20 mouse cellular contexts compared by ENCODE assay signal in the genomic region with DNA sequence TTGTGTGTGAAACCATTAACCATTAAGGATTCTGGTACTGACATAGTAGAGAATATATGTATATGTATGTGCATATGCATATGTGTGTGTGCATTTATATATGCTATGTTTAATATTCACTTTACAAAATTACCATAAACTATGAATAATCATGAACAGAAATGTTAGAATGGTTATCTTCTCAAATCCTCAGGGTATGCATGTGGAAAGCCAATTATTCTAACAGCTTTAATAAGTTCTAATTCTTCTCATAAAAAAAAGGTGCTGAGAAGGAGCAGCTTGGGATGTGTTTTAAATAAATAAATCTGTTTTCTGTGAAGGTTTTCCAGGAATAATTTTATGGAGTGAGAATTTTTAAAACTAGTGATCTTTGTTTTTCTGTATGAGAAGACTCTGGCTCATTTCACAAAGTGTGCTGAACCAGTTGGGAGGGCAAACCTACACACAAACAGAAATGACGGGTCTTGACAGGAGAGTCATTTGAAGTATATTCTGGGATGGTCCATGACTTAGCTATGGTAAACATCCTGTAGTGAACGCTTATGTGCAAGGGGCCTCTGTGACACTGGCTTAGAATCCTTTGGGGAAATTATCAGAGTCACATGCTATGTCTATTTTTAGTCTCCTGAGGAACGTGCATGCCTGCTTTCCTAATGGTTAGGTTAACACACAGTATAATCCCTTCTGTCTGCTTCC.
"Had no signal": no experiment of that assay in that cellular context is flagged by ENCODE, and none has a peak within 500 bp of the region (broad histone marks: within the 10 kb centered on the region; RNA-seq: fewer than 3 reads in every experiment).

No protein-coding gene starts in this region.

- H3K27ac ChIP-seq: kidney, postnatal 0 days; layer of hippocampus, adult 2 months; limb, embryonic 10.5 days; limb, embryonic 13.5 days; liver, embryonic 12.5 days; liver, embryonic 15.5 days; macrophage; midbrain, embryonic 12.5 days; midbrain, embryonic 15.5 days; neural tube, embryonic 13.5 days; stomach, embryonic 15.5 days had no signal

- H3K4me1 ChIP-seq: limb, embryonic 10.5 days; limb, embryonic 13.5 days; liver, embryonic 12.5 days; liver, embryonic 15.5 days; midbrain, embryonic 12.5 days; midbrain, embryonic 15.5 days; stomach, embryonic 15.5 days had no signal

- H3K36me3 ChIP-seq: limb, embryonic 10.5 days; limb, embryonic 13.5 days; liver, embryonic 12.5 days; liver, embryonic 15.5 days; midbrain, embryonic 12.5 days; midbrain, embryonic 15.5 days; neural tube, embryonic 13.5 days; stomach, embryonic 15.5 days had no signal

- H3K27me3 ChIP-seq: limb, embryonic 13.5 days; liver, embryonic 12.5 days; liver, embryonic 15.5 days; midbrain, embryonic 12.5 days; midbrain, embryonic 15.5 days; neural tube, embryonic 13.5 days; stomach, embryonic 15.5 days had no signal

- DNase-seq: kidney, postnatal 25 days; layer of hippocampus, adult 9-11 months; liver; lung, adult 18-20 months; retina, postnatal 1 day; right cerebral cortex, postnatal 25 days; spleen, adult 18-20 months; thymus, postnatal 25 days had no signal

- ATAC-seq: liver, embryonic 12.5 days; lung, postnatal 0 days; midbrain, embryonic 15.5 days had no signal

- H3K9ac ChIP-seq: limb, embryonic 13.5 days; liver, embryonic 12.5 days; liver, embryonic 15.5 days; midbrain, embryonic 12.5 days; midbrain, embryonic 15.5 days; neural tube, embryonic 13.5 days; stomach, embryonic 15.5 days had no signal

- H3K4me3 ChIP-seq: layer of hippocampus, adult 2 months; limb, embryonic 10.5 days; limb, embryonic 13.5 days; liver, embryonic 12.5 days; liver, embryonic 15.5 days; midbrain, embryonic 12.5 days; midbrain, embryonic 15.5 days; neural tube, embryonic 13.5 days; stomach, embryonic 15.5 days had no signal

- H3K9me3 ChIP-seq: limb, embryonic 10.5 days; limb, embryonic 13.5 days; liver, embryonic 12.5 days; liver, embryonic 15.5 days; midbrain, embryonic 12.5 days; midbrain, embryonic 15.5 days; neural tube, embryonic 13.5 days; stomach, embryonic 15.5 days had no signal

- H3K4me2 ChIP-seq: limb, embryonic 13.5 days; liver, embryonic 12.5 days; liver, embryonic 15.5 days; midbrain, embryonic 12.5 days; midbrain, embryonic 15.5 days; neural tube, embryonic 13.5 days; stomach, embryonic 15.5 days had no signal
